Mouse (Mus musculus) forebrain, embryonic 16.5 days (tissue): ENCODE measurements around the gene Klk1. TPM values are rescaled to one million over a fixed set of nuclear protein-coding genes. Genes with fewer than 3 reads are reported as not detected.
"Not testable (repeated sequence)": the region's sequence is repeated elsewhere in the genome, so short reads cannot be mapped to it uniquely, and the experiment has no call there.

Source experiments
- ATAC-seq: fragments of 200-750 bp; cut with Nextera tagmentation; 2 replicates; pipeline ENCODE4 v1.8.0; 2017; ENCODE audit warnings: mild to moderate bottlenecking, moderate library complexity
- H3K27ac ChIP-seq: fragments of 300-500 bp; sonication (generic); 2 replicates; pipeline ENCODE4 v1.5.1; 2014; ENCODE audit warnings: low read length, control low read depth
- H3K27me3 ChIP-seq: fragments of 300-500 bp; sonication (generic); replicated peaks from 2 replicates; pipeline ENCODE4 v1.6.1; 2014; ENCODE audit warnings: low read length; ENCODE audit not compliant: control insufficient read depth, insufficient read depth
- H3K36me3 ChIP-seq: fragments of 300-500 bp; sonication (generic); 2 replicates; pipeline ENCODE4 v1.6.1; 2014; ENCODE audit not compliant: control insufficient read depth, insufficient read depth
- H3K4me1 ChIP-seq: fragments of 300-500 bp; sonication (generic); replicated peaks from 2 replicates; pipeline ENCODE4 v1.6.1; 2014; ENCODE audit warnings: low read length; ENCODE audit not compliant: control insufficient read depth, insufficient read depth
- H3K4me2 ChIP-seq: fragments of 300-500 bp; sonication (generic); 2 replicates; pipeline ENCODE4 v1.6.1; 2014; ENCODE audit warnings: mild to moderate bottlenecking, low read length, control low read depth
- H3K4me3 ChIP-seq: fragments of 300-500 bp; sonication (generic); replicated peaks from 2 replicates; pipeline ENCODE4 v1.5.1; 2014; ENCODE audit warnings: mild to moderate bottlenecking, low read length, control low read depth
- H3K9ac ChIP-seq: fragments of 300-500 bp; sonication (generic); replicated peaks from 2 replicates; pipeline ENCODE4 v1.6.1; 2014; ENCODE audit warnings: low read depth, low read length, control low read depth
- H3K9me3 ChIP-seq: fragments of 300-500 bp; sonication (generic); 2 replicates; pipeline ENCODE4 v1.6.1; 2016; ENCODE audit warnings: low read length; ENCODE audit not compliant: control insufficient read depth
- WGBS: fragments of 180-500 bp; shearing (Covaris S2); extraction: QIAGEN DNeasy Blood & Tissue Kit; methylation state at CpG from one replicate; pipeline ENCODE4 v1.1.7; 2014; 5-methylcytosine and 5-hydroxymethylcytosine counted together
- polyA plus RNA-seq: library from polyadenylated mRNA; unstranded; fragments of >200 nt; fragmentation: Nextera tagmentation; extraction: Ambion mirVana; gene quantifications from 2 replicates; pipeline ENCODE4 v1.2.1, GENCODE M21; 2015

The Klk1 gene
- polyA plus RNA-seq, 1 experiment from 2014 or later: not detected

DNA sequence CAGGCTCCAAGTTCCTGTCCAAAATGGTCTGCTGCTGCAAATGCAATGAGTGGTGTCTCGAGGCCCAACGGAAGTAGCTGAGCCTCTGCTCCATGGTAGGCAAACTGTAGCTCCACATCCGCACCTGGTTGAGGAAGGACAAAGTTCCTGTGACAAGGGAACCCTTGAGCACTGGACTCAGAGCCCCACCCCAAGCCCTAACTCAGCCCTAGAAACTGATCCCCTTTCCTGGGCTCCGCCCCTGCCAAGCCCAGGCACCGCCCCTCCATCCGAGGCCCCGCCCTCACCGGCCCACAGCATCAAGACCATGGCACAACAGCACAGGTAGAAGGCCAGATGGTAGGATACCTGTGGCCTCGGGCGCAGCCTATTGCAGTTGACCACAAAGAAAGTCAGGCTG lies 3.6 kb upstream of the Klk1 start:
- not testable (repeated sequence) for H3K4me1 ChIP-seq, H3K27ac ChIP-seq, H3K4me3 ChIP-seq, ATAC-seq, H3K36me3 ChIP-seq, H3K9me3 ChIP-seq, H3K27me3 ChIP-seq, H3K9ac ChIP-seq, H3K4me2 ChIP-seq
- 70% methylated on average over 8 of the region's 10 CpGs for WGBS

DNA sequence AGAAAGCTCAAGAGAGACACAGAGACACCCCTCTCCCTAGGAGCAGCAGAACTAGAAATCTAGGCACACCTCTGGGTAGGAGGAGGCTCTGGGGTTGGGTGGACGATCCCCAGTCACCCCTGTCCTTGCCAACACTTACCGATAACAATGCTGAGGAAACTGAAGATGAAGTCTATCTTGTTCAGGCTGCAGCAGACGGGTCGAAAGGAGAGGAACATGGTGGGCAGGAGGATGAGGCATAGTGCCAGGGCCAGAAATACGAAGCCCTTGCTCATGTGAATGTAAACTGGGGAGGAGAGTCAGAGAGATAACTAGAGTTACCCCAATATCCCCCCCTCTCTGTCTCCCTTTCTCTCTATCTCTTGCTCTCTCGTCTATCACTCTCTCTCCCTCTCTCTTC lies 2.8 kb upstream of the Klk1 start:
- not testable (repeated sequence) for H3K9ac ChIP-seq, H3K27ac ChIP-seq, H3K36me3 ChIP-seq, H3K4me3 ChIP-seq, H3K9me3 ChIP-seq, ATAC-seq, H3K27me3 ChIP-seq, H3K4me2 ChIP-seq, H3K4me1 ChIP-seq
- 73% methylated on average over 6 of the region's 6 CpGs for WGBS

DNA sequence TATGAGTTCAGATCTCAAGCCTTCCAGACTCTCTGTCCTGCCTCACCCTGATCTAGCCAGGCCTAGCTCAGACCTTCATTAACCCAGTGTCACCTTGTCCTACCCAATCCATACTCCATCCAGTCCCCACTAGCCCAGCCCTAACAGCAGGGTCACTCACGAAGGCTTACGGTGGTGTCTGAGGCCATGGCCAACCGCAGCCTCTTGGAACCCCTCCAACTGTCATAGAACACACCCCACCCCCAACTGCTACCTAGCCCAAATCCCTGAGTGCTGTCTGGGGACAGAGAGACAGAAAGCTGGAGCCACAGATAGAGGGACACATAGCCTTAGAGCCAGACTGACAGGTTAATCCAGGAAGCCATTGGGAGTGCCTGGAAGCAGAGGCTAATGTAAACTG lies 10.7 kb downstream of the Klk1 start, which contains the start of gene Gm36864:
Gene Gm36864 (plus strand): TSS at position 269 of the 400 bp plus-strand sequence.
- H3K4me2 ChIP-seq: no peak within 1 kb of the TSS
- ATAC-seq: no peak
- H3K9ac ChIP-seq: no peak within 1 kb of the TSS
- no peaks in the 10 kb centered on the region for H3K36me3 ChIP-seq
- no peaks in the 10 kb centered on the region for H3K4me1 ChIP-seq
- H3K4me3 ChIP-seq: no peak within 1 kb of the TSS
- no peaks in the 10 kb centered on the region for H3K9me3 ChIP-seq
- no peaks in the 10 kb centered on the region for H3K27me3 ChIP-seq
- H3K27ac ChIP-seq: no peak within 1 kb of the TSS
- 76% methylated on average over 3 of the region's 3 CpGs for whole genome bisulfite sequencing

DNA sequence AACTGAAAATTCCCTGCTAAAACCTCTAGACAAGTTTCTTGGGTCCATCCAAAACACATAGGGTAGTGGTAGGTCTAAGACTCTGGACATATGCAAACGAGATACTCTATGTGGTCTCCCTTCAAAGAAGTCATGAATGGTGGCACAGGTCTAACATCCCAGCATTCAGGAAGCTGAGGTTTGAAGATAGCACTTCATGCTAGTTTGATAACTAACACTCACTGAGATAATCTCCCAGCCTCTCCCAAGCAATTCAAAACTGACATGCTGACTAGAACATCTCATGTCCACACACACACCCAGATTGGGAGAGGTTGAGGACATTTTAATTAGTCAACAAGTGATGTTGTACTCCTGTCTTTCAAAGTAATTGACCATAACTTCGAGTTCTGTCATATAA lies 14.8 kb downstream of the Klk1 start:
- no peak for ATAC-seq
- no peak overlapping the region for H3K4me3 ChIP-seq
- no peaks in the 10 kb centered on the region for H3K9me3 ChIP-seq
- H3K4me1 ChIP-seq: no peaks in the 10 kb centered on the region
- WGBS: 59% methylated on average over 2 of the region's 2 CpGs
- H3K9ac ChIP-seq: no peak overlapping the region
- no peak overlapping the region for H3K27ac ChIP-seq
- H3K4me2 ChIP-seq: no peak overlapping the region
- no peaks in the 10 kb centered on the region for H3K27me3 ChIP-seq
- no peaks in the 10 kb centered on the region for H3K36me3 ChIP-seq

DNA sequence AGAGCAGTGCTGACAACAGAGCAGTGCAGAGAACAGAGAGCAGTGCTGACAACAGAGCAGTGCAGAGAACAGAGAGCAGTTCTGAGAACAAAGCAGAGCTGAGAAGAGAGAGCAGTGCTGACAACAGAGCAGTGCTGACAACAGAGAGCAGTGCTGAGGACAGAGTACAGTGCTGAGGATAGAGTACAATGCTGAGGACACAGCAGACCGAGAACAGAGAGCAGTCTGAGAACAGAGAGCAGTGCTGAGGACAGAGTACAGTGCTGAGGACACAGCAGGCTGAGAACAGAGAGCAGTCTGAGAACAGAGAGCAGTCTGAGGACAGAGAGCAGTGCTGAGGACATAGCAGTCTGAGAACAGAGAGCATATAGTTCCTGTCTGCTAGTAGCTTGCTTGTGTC lies 15.6 kb downstream of the Klk1 start:
- H3K9me3 ChIP-seq: no peaks in the 10 kb centered on the region
- H3K27me3 ChIP-seq: no peaks in the 10 kb centered on the region
- peaks cover 4% of the 10 kb centered on the region for H3K4me1 ChIP-seq
- no peak overlapping the region for H3K27ac ChIP-seq
- H3K4me2 ChIP-seq: no peak overlapping the region
- H3K9ac ChIP-seq: no peak overlapping the region
- no peak overlapping the region for H3K4me3 ChIP-seq
- no peak for ATAC-seq
- WGBS: 64% methylated on average over 1 of the region's 1 CpGs
- H3K36me3 ChIP-seq: no peaks in the 10 kb centered on the region

- Histone ChIP-seq H3K4me3 (no peak overlapping the region), H3K4me2 (no peak overlapping the region), H3K27ac (no peak overlapping the region), H3K9me3 (no peaks in the 10 kb centered on the region), H3K27me3 (no peaks in the 10 kb centered on the region), H3K4me1 (peaks cover 6% of the 10 kb centered on the region), H3K36me3 (no peaks in the 10 kb centered on the region), H3K9ac (no peak overlapping the region)
- 83% methylated on average over 2 of the region's 2 CpGs for WGBS
- ATAC-seq: no peak
Observed at GRCm38 (mm10) chr7:44241163-44241562, 16.0 kb downstream of the Klk1 start.

- H3K4me3 ChIP-seq: no peak overlapping the region
- H3K36me3 ChIP-seq: peaks cover 9% of the 10 kb centered on the region
- no peaks in the 10 kb centered on the region for H3K27me3 ChIP-seq
- no peak for ATAC-seq
- peaks cover 20% of the 10 kb centered on the region for H3K4me1 ChIP-seq
- H3K27ac ChIP-seq: no peak overlapping the region
- no peak overlapping the region for H3K9ac ChIP-seq
- no peak overlapping the region for H3K4me2 ChIP-seq
- 64% methylated on average over 1 of the region's 1 CpGs for WGBS
- no peaks in the 10 kb centered on the region for H3K9me3 ChIP-seq
Observed at GRCm38 (mm10) chr7:44244080-44244479, 18.9 kb downstream of the Klk1 start.

GRCm38 (mm10) chr7:44246055-44246983 lies 21.2 kb downstream of the Klk1 start, which contains the start of the genes 1700028J19Rik and 2410002F23Rik:
TSS of gene 1700028J19Rik (minus strand) at chr7:44246695.
TSS of gene 2410002F23Rik (plus strand) at chr7:44246722.
- 0% methylated on average over 61 of the region's 62 CpGs for WGBS
- H3K4me2 ChIP-seq: peak within 1 kb of the TSS; percentile 91
- peak within 1 kb of the TSS; percentile 96 for H3K9ac ChIP-seq
- ATAC-seq: peak; percentile 86
- peak within 1 kb of the TSS; percentile 93 for H3K27ac ChIP-seq
- H3K4me1 ChIP-seq: peaks cover 22% of the 10 kb centered on the region
- H3K36me3 ChIP-seq: peaks cover 22% of the 10 kb centered on the region
- peak within 1 kb of the TSS; percentile 88 for H3K4me3 ChIP-seq
- no peaks in the 10 kb centered on the region for H3K9me3 ChIP-seq
- H3K27me3 ChIP-seq: no peaks in the 10 kb centered on the region

- Histone ChIP-seq H3K27me3 (no peaks in the 10 kb centered on the region), H3K9ac (peak overlapping the region; percentile 96), H3K4me2 (peak overlapping the region; percentile 88), H3K36me3 (peaks cover 22% of the 10 kb centered on the region), H3K27ac (peak overlapping the region; percentile 93), H3K9me3 (no peaks in the 10 kb centered on the region), H3K4me3 (peak overlapping the region; percentile 88), H3K4me1 (peaks cover 22% of the 10 kb centered on the region)
- ATAC-seq: peak; percentile 31
- WGBS: under 1% methylated on average over 23 of the region's 23 CpGs
Observed at GRCm38 (mm10) chr7:44246984-44247470, 21.9 kb downstream of the Klk1 start.
